Mouse (Mus musculus) heart, adult 2 months (tissue): ENCODE data around the gene Ppp1r12c. TPM values are rescaled to one million over a fixed set of nuclear protein-coding genes. Genes with fewer than 3 reads are reported as not detected.

Source experiments
- DNase-seq, 2 experiments: peaks; one replicate each; pipeline ENCODE4 v3.0.0; 2021
- H3K27ac ChIP-seq: fragments of 200-600 bp; 2 replicates; pipeline ENCODE4 v1.8.1; 2022
- H3K27me3 ChIP-seq: fragments of 200-500 bp; 2 replicates; pipeline ENCODE4 v1.6.1; 2012; ENCODE audit warnings: mild to moderate bottlenecking, low read length, inconsistent platforms, mixed read lengths; ENCODE audit not compliant: control insufficient read depth, insufficient read depth
- H3K36me3 ChIP-seq: fragments of 200-500 bp; 2 replicates; pipeline ENCODE4 v1.6.1; 2012; ENCODE audit warnings: low read length, inconsistent platforms; ENCODE audit not compliant: control insufficient read depth, insufficient read depth
- H3K4me1 ChIP-seq: fragments of 200-500 bp; 2 replicates; pipeline ENCODE4 v1.6.1; 2011; ENCODE audit warnings: low read length; ENCODE audit not compliant: control insufficient read depth, insufficient read depth
- H3K4me3 ChIP-seq: fragments of 200-600 bp; 2 replicates; pipeline ENCODE4 v1.8.1; 2022
- H3K79me2 ChIP-seq: fragments of 200-500 bp; replicated peaks from 2 replicates; pipeline ENCODE4 v1.6.1; 2012; ENCODE audit warnings: mild to moderate bottlenecking, inconsistent platforms, low read length, moderate library complexity, mixed read lengths; ENCODE audit not compliant: control insufficient read depth, insufficient read depth
- H3K9ac ChIP-seq: fragments of 200-500 bp; 2 replicates; pipeline ENCODE4 v1.6.1; 2012; ENCODE audit warnings: low read depth, mild to moderate bottlenecking, control low read depth, inconsistent platforms, low read length, mixed read lengths
- CTCF ChIP-seq: fragments of 200-600 bp; IDR thresholded peaks from 2 replicates; pipeline ENCODE4 v1.8.1; 2022; ENCODE audit warnings: antibody characterized with exemption, mild to moderate bottlenecking, moderate library complexity
- EP300 ChIP-seq: fragments of 200-500 bp; IDR thresholded peaks from 2 replicates; pipeline ENCODE4 v1.6.1; 2011; ENCODE audit warnings: low read depth, low read length, control low read depth; ENCODE audit not compliant: insufficient read depth
- POLR2A ChIP-seq: fragments of 200-500 bp; IDR thresholded peaks from 2 replicates; pipeline ENCODE4 v1.6.1; 2011; ENCODE audit warnings: mild to moderate bottlenecking, low read depth, low read length, control low read depth; ENCODE audit not compliant: insufficient read depth
- WGBS: fragments of 180-500 bp; shearing (Covaris S2); methylation state at CpG from one replicate; pipeline ENCODE4 v1.1.7; 2018; 5-methylcytosine and 5-hydroxymethylcytosine counted together
- intact Hi-C: fragments of 180-260 bp; cut with DNase I; formaldehyde crosslinking; loops from one replicate; pipeline ENCODE4 v1.15.1; 2025
- polyA plus RNA-seq: library from polyadenylated mRNA; depleted of rRNA; stranded (reverse); fragments of >200 nt; gene quantifications from 2 replicates; pipeline ENCODE4 v1.2.3, GENCODE M21; 2012
- total RNA-seq, 2 experiments: library from RNA; stranded (reverse); gene quantifications; 2 replicates each; pipeline ENCODE4 v1.2.3; 2021

Gene Ppp1r12c
- total and polyA plus RNA-seq, 3 experiments: 47.0 to 67.1 (median 62.4) TPM

GRCm38 (mm10) chr7:4507220-4507619 is 5.7 kb upstream of the Ppp1r12c start:
- H3K79me2 ChIP-seq: no peaks in the 10 kb centered on the region
- no peak overlapping the region for H3K4me3 ChIP-seq
- no peaks in the 10 kb centered on the region for H3K27me3 ChIP-seq
- intact Hi-C loops: loop anchor here (10.0 kb wide), 2 partner anchors 372 to 408 kb away; partner anchors contain the start of genes Leng8 and Zfp628
- no peak overlapping the region for H3K27ac ChIP-seq
- DNase-seq: no peak
- 95% methylated on average over 2 of the region's 4 CpGs for WGBS
- H3K4me1 ChIP-seq: peaks cover 14% of the 10 kb centered on the region
- no peaks in the 10 kb centered on the region; the same call in 1 of the 2 replicates for H3K36me3 ChIP-seq
- TF ChIP-seq POLR2A (no peak), CTCF (no peak), EP300 (no peak)
- H3K9ac ChIP-seq: no peak overlapping the region

GRCm38 (mm10) chr7:4504646-4505435 is 3.4 kb upstream of the Ppp1r12c start:
- peak in 1 of 2 experiments; percentile 38 for DNase-seq
- TF ChIP-seq POLR2A: 0 out of 2 replicates have a peak, but pooled peaks have one; percentile 13
- TF ChIP-seq CTCF: no peak
- TF ChIP-seq EP300: peak; percentile 52; the same call in 1 of the 2 replicates
- H3K4me3 ChIP-seq: no peak overlapping the region
- H3K27ac ChIP-seq: peak overlapping the region; percentile 26
- H3K79me2 ChIP-seq: peaks cover 3% of the 10 kb centered on the region
- no peak overlapping the region for H3K9ac ChIP-seq
- intact Hi-C loops: loop anchor here (5.0 to 10.0 kb wide), 3 partner anchors 58 to 410 kb away; partner anchors contain the start of genes Leng8, Rdh13 and Zfp628
- WGBS: 36% methylated on average over 11 of the region's 11 CpGs
- H3K27me3 ChIP-seq: no peaks in the 10 kb centered on the region
- peaks cover under 1% of the 10 kb centered on the region; the same call in 1 of the 2 replicates for H3K36me3 ChIP-seq
- H3K4me1 ChIP-seq: peaks cover 7% of the 10 kb centered on the region

- TF ChIP-seq CTCF: no peak
- H3K27me3 ChIP-seq: no peaks in the 10 kb centered on the region
- H3K4me3 ChIP-seq: no peak overlapping the region
- H3K36me3 ChIP-seq: peaks cover 3% of the 10 kb centered on the region; the same call in 1 of the 2 replicates
- H3K79me2 ChIP-seq: peaks cover 3% of the 10 kb centered on the region
- 73% methylated on average over 5 of the region's 5 CpGs for WGBS
- H3K4me1 ChIP-seq: peaks cover 16% of the 10 kb centered on the region
- intact Hi-C loops: loop anchor here (5.0 to 10.0 kb wide), 3 partner anchors 57 to 411 kb away; partner anchors contain the start of genes Leng8, Rdh13 and Zfp628
- no peak overlapping the region for H3K9ac ChIP-seq
- no peak overlapping the region; the same call in 1 of the 2 replicates for H3K27ac ChIP-seq
- DNase-seq: no peak
These were observed 2.4 kb upstream of the Ppp1r12c start for GRCm38 (mm10) chr7:4503858-4504257.

- Histone ChIP-seq H3K27me3 (no peaks in the 10 kb centered on the region), H3K4me1 (peaks cover 19% of the 10 kb centered on the region), H3K27ac (no peak overlapping the region), H3K4me3 (no peak overlapping the region), H3K36me3 (peaks cover 6% of the 10 kb centered on the region; the same call in 1 of the 2 replicates), H3K79me2 (peaks cover 3% of the 10 kb centered on the region), H3K9ac (no peak overlapping the region)
- WGBS: 86% methylated on average over 4 of the region's 4 CpGs
- intact Hi-C loops: loop anchor here (5.0 to 10.0 kb wide), 3 partner anchors 56 to 412 kb away; partner anchors contain the start of genes Leng8, Rdh13 and Zfp628
- DNase-seq: no peak
- TF ChIP-seq POLR2A (no peak), EP300 (no peak), CTCF (no peak)
These were observed 1.6 kb upstream of the Ppp1r12c start for GRCm38 (mm10) chr7:4503100-4503499.

GRCm38 (mm10) chr7:4502421-4503090 is 1.1 kb upstream of the Ppp1r12c start:
- TF ChIP-seq CTCF (no peak), POLR2A (no peak), EP300 (no peak)
- Histone ChIP-seq H3K9ac (no peak overlapping the region), H3K36me3 (peaks cover 6% of the 10 kb centered on the region; the same call in 1 of the 2 replicates), H3K79me2 (peaks cover 3% of the 10 kb centered on the region), H3K4me1 (peaks cover 23% of the 10 kb centered on the region), H3K27ac (peak overlapping the region; percentile 97), H3K27me3 (no peaks in the 10 kb centered on the region), H3K4me3 (peak overlapping the region; percentile 89)
- DNase-seq: peak in 1 of 2 experiments; percentile 44
- WGBS: 14% methylated on average over 14 of the region's 14 CpGs
- intact Hi-C loops: loop anchor here (5.0 to 10.0 kb wide), 3 partner anchors 55 to 412 kb away; partner anchors contain the start of genes Leng8, Rdh13 and Zfp628
